Mouse (Mus musculus) kidney, adult 8-10 months (tissue): ENCODE measurements around the gene Sult5a1.
A peak's percentile ranks its signal among the peaks of the same experiment; 100 is the strongest.
"Not testable (repeated sequence)": the region's sequence is repeated elsewhere in the genome, so short reads cannot be mapped to it uniquely, and the experiment has no call there.

Experiments
- DNase-seq, 2 experiments: peaks; one replicate each; pipeline ENCODE4 v3.0.0; 2022

Gene Sult5a1

GRCm38 (mm10) chr8:123134149-123134713 lies 23.9 kb downstream of the Sult5a1 start:
- DNase-seq: no peak

- no peak for DNase-seq
Measured at GRCm38 (mm10) chr8:123132953-123133352, 25.2 kb downstream of the Sult5a1 start.

GRCm38 (mm10) chr8:123131041-123131440 lies 27.1 kb downstream of the Sult5a1 start:
- DNase-seq: no peak

GRCm38 (mm10) chr8:123126193-123126816 lies 31.8 kb downstream of the Sult5a1 start:
- peak; percentile 64 to 82 for DNase-seq

GRCm38 (mm10) chr8:123122670-123123069 lies 35.4 kb downstream of the Sult5a1 start:
- DNase-seq: no peak

- DNase-seq: no peak
Measured at GRCm38 (mm10) chr8:123122059-123122458, 36.1 kb downstream of the Sult5a1 start.

GRCm38 (mm10) chr8:123117744-123118143 lies 40.4 kb downstream of the Sult5a1 start:
- DNase-seq: no peak

GRCm38 (mm10) chr8:123117127-123117731 lies 40.9 kb downstream of the Sult5a1 start, which contains the start of gene Cpne7:
TSS of gene Cpne7 (plus strand) at chr8:123117374.
- DNase-seq: no peak

GRCm38 (mm10) chr8:123114644-123115043 lies 43.5 kb downstream of the Sult5a1 start:
- no peak for DNase-seq

GRCm38 (mm10) chr8:123113908-123114469 lies 44.1 kb downstream of the Sult5a1 start:
- DNase-seq: no peak

- DNase-seq: no peak
Measured at GRCm38 (mm10) chr8:123112892-123113291, 45.2 kb downstream of the Sult5a1 start.

GRCm38 (mm10) chr8:123110649-123111048 lies 47.5 kb downstream of the Sult5a1 start:
- DNase-seq: no peak

GRCm38 (mm10) chr8:123108953-123109352 lies 49.2 kb downstream of the Sult5a1 start:
- DNase-seq: no peak

- no peak for DNase-seq
Measured at GRCm38 (mm10) chr8:123108010-123108409, 50.1 kb downstream of the Sult5a1 start.

- no peak for DNase-seq
Measured at GRCm38 (mm10) chr8:123106531-123106930, 51.6 kb downstream of the Sult5a1 start.

GRCm38 (mm10) chr8:123105553-123106326 lies 52.4 kb downstream of the Sult5a1 start:
- no peak for DNase-seq

GRCm38 (mm10) chr8:123104046-123104767 lies 53.9 kb downstream of the Sult5a1 start:
- DNase-seq: no peak

- DNase-seq: no peak
Measured at GRCm38 (mm10) chr8:123103285-123103684, 54.8 kb downstream of the Sult5a1 start.

- not testable (repeated sequence) for DNase-seq
Measured at GRCm38 (mm10) chr8:123102855-123103254, 55.3 kb downstream of the Sult5a1 start.

GRCm38 (mm10) chr8:123101735-123102685 lies 56.1 kb downstream of the Sult5a1 start, which contains the start of gene Rpl13:
TSS of gene Rpl13 (plus strand) at chr8:123102350.
- DNase-seq: peak; percentile 97 to 98

GRCm38 (mm10) chr8:123101244-123101643 lies 56.9 kb downstream of the Sult5a1 start:
- DNase-seq: no peak
